Mouse (Mus musculus): ENCODE measurements at regions not wholly inside any gene's neighbourhood (a gene's known extent, or its start where the extent isn't known, plus 50 kb on each side); places are given as distances from the start of the nearest gene placed in this dataset.
"Not testable (repeated sequence)": the region's sequence is repeated elsewhere in the genome, so short reads cannot be mapped to it uniquely, and the experiment has no call there.

DNA sequence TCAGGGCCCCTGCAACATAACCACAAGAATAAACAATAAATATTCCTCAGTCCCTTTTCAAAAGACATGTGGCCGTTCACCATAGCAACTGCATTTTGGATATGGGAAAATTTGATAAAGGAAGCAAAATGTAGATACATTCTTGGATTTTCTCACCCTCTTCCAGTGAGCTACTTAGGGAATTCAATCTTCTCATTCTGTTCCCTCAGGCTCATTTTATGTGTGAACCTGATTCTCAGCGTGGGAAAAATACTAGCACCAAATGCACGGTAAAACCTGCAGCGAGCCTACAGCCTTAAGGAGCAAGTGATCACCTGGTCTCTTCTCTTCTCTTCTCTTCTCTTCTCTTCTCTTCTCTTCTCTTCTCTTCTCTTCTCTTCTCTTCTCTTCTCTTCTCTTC lies 322.5 kb upstream of the Cwc22 start:
- WGBS, result 86% methylated on average over 4 of the region's 4 CpGs
- H3K9me3 ChIP-seq (ENCODE audit: control insufficient read depth, low read length), result no peaks in the 10 kb centered on the region
- H3K4me3 ChIP-seq (replicated peaks; ENCODE audit: low read depth, low read length), result no peak overlapping the region
- H3K4me2 ChIP-seq (ENCODE audit: low read length), result no peak overlapping the region
- no peaks in the 10 kb centered on the region for H3K27me3 ChIP-seq (ENCODE audit: control insufficient read depth, insufficient read depth, low read length)
- no peak overlapping the region for H3K27ac ChIP-seq (replicated peaks; ENCODE audit: low read depth, low read length)
- H3K9ac ChIP-seq (replicated peaks; ENCODE audit: low read length), result no peak overlapping the region
- no peaks in the 10 kb centered on the region for H3K4me1 ChIP-seq (ENCODE audit: control insufficient read depth, insufficient read depth, low read length)
- no peak for ATAC-seq (ENCODE audit: low FRiP score, low TSS enrichment)
- H3K36me3 ChIP-seq (ENCODE audit: control insufficient read depth, insufficient read depth, low read length), result no peaks in the 10 kb centered on the region
- no peak for DNase-seq

DNA sequence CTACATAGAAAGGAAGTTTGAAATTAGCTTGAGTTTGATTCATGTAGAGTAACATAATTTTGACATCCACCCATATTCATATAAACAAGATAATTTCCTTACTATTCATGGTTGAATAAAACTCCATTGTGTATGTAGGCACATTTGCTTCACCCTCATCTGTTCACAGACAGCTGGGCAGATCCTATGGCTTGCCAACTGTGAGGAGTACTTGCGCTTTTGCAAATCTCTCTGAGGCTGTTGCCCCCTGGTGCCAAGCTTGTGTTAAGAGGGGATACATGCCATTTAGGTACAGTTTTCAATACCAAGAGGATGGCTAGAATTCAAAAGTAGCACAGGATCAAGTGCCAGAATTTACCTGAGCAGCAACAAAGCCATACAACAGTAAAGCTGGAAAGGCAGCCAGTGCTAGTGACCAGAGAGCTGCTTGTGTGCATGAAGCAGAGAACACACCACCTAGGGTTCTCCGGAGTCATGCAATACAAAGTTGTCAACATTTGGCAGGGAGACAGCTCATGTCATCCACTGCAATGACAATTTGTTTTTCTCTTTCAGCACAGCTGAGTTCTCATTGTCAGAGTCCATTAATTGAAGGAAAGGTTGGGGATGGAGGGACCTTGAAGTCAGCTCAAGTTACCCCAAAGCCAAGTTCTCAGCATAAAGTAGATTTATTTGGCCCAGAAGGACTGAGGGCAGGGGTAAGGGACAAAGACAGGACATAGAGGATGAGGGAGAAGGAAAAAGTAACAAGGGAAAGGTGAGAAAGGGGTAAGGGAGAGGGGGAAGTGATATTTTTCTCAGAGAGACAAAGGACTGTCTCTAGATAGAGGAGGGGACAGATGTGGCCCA lies 321.6 kb upstream of the Cwc22 start:
- H3K4me1 ChIP-seq (ENCODE audit: control insufficient read depth, insufficient read depth, low read length), result no peaks in the 10 kb centered on the region
- no peaks in the 10 kb centered on the region for H3K36me3 ChIP-seq (ENCODE audit: control insufficient read depth, insufficient read depth, low read length)
- no peaks in the 10 kb centered on the region for H3K27me3 ChIP-seq (ENCODE audit: control insufficient read depth, insufficient read depth, low read length)
- H3K4me2 ChIP-seq (ENCODE audit: low read length), result no peak overlapping the region
- no peak overlapping the region for H3K4me3 ChIP-seq (replicated peaks; ENCODE audit: low read depth, low read length)
- ATAC-seq (ENCODE audit: low FRiP score, low TSS enrichment) (no peak), DNase-seq (no peak)
- no peak overlapping the region for H3K27ac ChIP-seq (replicated peaks; ENCODE audit: low read depth, low read length)
- no peak overlapping the region for H3K9ac ChIP-seq (replicated peaks; ENCODE audit: low read length)
- WGBS, result 90% methylated on average over 2 of the region's 2 CpGs
- H3K9me3 ChIP-seq (ENCODE audit: control insufficient read depth, low read length), result no peaks in the 10 kb centered on the region

DNA sequence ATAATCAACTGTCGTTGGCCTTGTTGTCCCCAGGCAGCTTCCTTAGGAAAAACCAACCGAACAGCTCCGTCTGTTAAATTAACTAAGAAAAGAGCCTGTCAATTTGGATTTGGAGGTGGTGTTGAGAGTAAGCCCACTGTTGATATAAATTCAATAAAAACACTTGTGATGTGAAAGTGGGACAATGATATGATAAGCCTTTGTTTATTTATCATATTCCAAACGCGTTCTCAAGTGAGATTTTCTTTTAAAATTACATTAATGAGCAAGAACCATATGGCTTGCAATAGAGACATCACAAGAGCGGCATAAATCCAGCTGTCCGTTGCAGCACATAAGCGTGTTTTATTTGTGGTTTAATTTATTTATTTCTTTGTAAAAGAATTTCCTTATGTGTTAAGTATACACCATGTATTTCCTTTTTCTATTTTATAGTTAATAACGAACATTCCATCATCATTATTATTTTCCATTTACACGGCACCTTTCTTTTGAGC lies 307.5 kb upstream of the Cwc22 start:
- H3K4me1 ChIP-seq (ENCODE audit: control insufficient read depth, insufficient read depth, low read length), result no peaks in the 10 kb centered on the region
- no peaks in the 10 kb centered on the region for H3K9me3 ChIP-seq (ENCODE audit: control insufficient read depth, low read length)
- H3K36me3 ChIP-seq (ENCODE audit: control insufficient read depth, insufficient read depth, low read length), result no peaks in the 10 kb centered on the region
- no peak overlapping the region for H3K27ac ChIP-seq (replicated peaks; ENCODE audit: low read depth, low read length)
- ATAC-seq (ENCODE audit: low FRiP score, low TSS enrichment), result no peak
- no peak overlapping the region for H3K4me2 ChIP-seq (ENCODE audit: low read length)
- H3K27me3 ChIP-seq (ENCODE audit: control insufficient read depth, insufficient read depth, low read length), result no peaks in the 10 kb centered on the region
- no peak overlapping the region for H3K9ac ChIP-seq (replicated peaks; ENCODE audit: low read length)
- no peak overlapping the region for H3K4me3 ChIP-seq (replicated peaks; ENCODE audit: low read depth, low read length)
- DNase-seq, result no peak
- WGBS, result 71% methylated on average over 10 of the region's 10 CpGs

DNA sequence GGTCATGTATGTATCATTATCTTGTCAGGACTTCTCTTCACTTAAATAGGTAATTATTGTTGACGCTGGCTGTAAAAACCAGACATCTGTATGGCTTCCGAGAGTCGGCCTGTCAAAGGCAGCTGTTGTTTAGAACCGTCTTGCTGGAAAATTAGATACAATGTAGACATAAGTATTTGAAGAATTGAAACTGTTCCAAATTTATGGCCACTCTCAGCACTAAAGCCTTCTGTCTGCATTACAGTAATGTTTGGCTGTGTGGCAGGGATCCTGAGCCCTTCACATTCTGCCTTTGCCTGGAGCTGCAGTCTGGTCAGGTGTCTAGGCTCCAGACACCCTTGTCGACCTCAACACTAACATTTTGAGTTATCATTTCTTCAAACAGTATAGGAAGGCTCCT lies 300.2 kb upstream of the Cwc22 start:
- ATAC-seq (ENCODE audit: low FRiP score, low TSS enrichment) (no peak), DNase-seq (no peak)
- no peaks in the 10 kb centered on the region for H3K36me3 ChIP-seq (ENCODE audit: control insufficient read depth, insufficient read depth, low read length)
- no peaks in the 10 kb centered on the region for H3K27me3 ChIP-seq (ENCODE audit: control insufficient read depth, insufficient read depth, low read length)
- no peaks in the 10 kb centered on the region for H3K4me1 ChIP-seq (ENCODE audit: control insufficient read depth, insufficient read depth, low read length)
- H3K9ac ChIP-seq (replicated peaks; ENCODE audit: low read length), result no peak overlapping the region
- WGBS, result 83% methylated on average over 5 of the region's 5 CpGs
- H3K9me3 ChIP-seq (ENCODE audit: control insufficient read depth, low read length), result no peaks in the 10 kb centered on the region
- H3K4me2 ChIP-seq (ENCODE audit: low read length), result no peak overlapping the region
- no peak overlapping the region for H3K4me3 ChIP-seq (replicated peaks; ENCODE audit: low read depth, low read length)
- H3K27ac ChIP-seq (replicated peaks; ENCODE audit: low read depth, low read length), result no peak overlapping the region

DNA sequence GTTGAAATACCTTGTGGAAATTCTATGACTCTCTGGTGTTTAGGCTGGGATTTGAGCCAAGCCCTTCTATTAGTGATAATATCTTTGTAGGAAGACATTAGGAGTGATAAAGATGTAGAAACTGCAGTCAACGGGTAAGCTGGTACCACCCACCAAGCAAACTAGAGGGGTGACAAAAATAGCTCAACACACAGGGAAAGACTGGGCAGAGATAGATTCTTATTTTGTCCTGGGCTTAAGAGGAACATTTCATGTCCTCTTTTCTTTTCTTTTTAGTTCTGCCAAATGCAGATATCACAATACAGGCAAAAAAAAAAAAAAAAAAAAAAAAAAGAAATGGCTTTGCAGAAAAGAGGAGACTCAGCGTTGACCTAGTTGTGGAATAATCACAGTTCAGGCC lies 294.1 kb upstream of the Cwc22 start:
- Histone ChIP-seq H3K36me3 (ENCODE audit: control insufficient read depth, insufficient read depth, low read length) (no peaks in the 10 kb centered on the region), H3K9ac (replicated peaks; ENCODE audit: low read length) (no peak overlapping the region), H3K4me1 (ENCODE audit: control insufficient read depth, insufficient read depth, low read length) (no peaks in the 10 kb centered on the region), H3K27ac (replicated peaks; ENCODE audit: low read depth, low read length) (no peak overlapping the region), H3K4me2 (ENCODE audit: low read length) (no peak overlapping the region), H3K9me3 (ENCODE audit: control insufficient read depth, low read length) (no peaks in the 10 kb centered on the region), H3K4me3 (replicated peaks; ENCODE audit: low read depth, low read length) (no peak overlapping the region), H3K27me3 (ENCODE audit: control insufficient read depth, insufficient read depth, low read length) (no peaks in the 10 kb centered on the region)
- DNase-seq (no peak), ATAC-seq (ENCODE audit: low FRiP score, low TSS enrichment) (no peak)
- 70% methylated on average over 2 of the region's 2 CpGs for whole genome bisulfite sequencing

DNA sequence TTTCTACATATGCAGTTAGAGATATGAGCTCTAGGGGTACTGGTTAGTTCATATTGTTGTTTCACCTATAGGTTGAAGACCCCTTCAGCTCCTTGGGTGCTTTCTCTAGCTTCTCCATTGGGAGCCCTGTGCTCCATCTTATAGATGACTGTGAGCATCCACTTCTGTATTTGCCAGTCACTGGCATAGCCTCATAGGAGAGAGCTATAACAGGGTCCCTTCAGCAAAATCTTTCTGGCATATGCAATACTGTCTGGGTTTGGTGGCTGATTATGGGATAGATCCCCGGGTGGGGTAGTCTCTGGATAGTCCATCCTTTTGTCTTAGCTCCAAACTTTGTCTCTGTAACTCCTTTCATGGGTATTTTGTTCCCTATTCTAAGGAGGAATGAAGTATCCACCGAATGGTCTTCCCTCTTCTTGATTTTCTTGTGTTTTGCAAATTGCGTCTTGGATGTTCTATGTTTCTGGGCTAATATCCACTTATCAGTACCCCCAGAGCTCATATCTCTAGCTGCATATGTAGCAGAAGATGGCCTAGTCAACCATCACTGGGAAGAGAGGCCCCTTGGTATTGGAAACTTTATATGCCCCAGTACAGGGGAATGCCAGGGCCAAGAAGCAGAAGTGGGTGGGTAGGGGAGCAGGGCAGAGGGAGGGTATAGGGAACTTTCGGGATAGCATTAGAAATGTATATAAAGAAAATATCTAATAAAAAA lies 279.4 kb upstream of the Cwc22 start:
- not testable (repeated sequence) for H3K4me3 ChIP-seq (replicated peaks; ENCODE audit: low read depth, low read length); ATAC-seq (ENCODE audit: low FRiP score, low TSS enrichment); H3K4me2 ChIP-seq (ENCODE audit: low read length); H3K9ac ChIP-seq (replicated peaks; ENCODE audit: low read length); H3K36me3 ChIP-seq (ENCODE audit: control insufficient read depth, insufficient read depth, low read length); H3K27ac ChIP-seq (replicated peaks; ENCODE audit: low read depth, low read length); H3K27me3 ChIP-seq (ENCODE audit: control insufficient read depth, insufficient read depth, low read length); H3K4me1 ChIP-seq (ENCODE audit: control insufficient read depth, insufficient read depth, low read length); H3K9me3 ChIP-seq (ENCODE audit: control insufficient read depth, low read length); DNase-seq
- WGBS, result 89% methylated on average over 4 of the region's 4 CpGs

DNA sequence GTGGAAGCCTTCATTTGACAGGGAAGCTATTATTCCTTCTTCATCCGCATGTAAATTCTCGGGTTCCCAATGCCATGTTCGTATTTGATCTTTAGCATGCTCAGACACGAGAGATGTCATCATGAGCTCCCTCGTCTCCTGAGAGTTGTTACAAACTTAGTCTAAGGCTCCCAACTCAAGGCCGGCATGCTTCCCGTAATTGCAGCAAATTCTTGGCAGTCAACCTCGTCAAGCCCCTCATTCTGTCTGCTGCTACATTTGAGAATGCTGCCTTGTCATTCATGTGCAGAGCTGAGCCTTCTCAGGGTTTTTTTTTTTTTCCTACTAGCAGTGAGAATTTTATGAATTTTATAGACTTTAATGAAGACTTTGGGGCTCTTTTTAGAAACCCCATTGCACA lies 268.3 kb upstream of the Cwc22 start:
- H3K36me3 ChIP-seq (ENCODE audit: control insufficient read depth, insufficient read depth, low read length), result no peaks in the 10 kb centered on the region
- WGBS, result 74% methylated on average over 8 of the region's 8 CpGs
- no peak overlapping the region for H3K27ac ChIP-seq (replicated peaks; ENCODE audit: low read depth, low read length)
- no peak overlapping the region for H3K9ac ChIP-seq (replicated peaks; ENCODE audit: low read length)
- DNase-seq (no peak), ATAC-seq (ENCODE audit: low FRiP score, low TSS enrichment) (no peak)
- no peaks in the 10 kb centered on the region for H3K27me3 ChIP-seq (ENCODE audit: control insufficient read depth, insufficient read depth, low read length)
- no peaks in the 10 kb centered on the region for H3K4me1 ChIP-seq (ENCODE audit: control insufficient read depth, insufficient read depth, low read length)
- no peak overlapping the region for H3K4me3 ChIP-seq (replicated peaks; ENCODE audit: low read depth, low read length)
- H3K4me2 ChIP-seq (ENCODE audit: low read length), result no peak overlapping the region
- no peaks in the 10 kb centered on the region for H3K9me3 ChIP-seq (ENCODE audit: control insufficient read depth, low read length)

DNA sequence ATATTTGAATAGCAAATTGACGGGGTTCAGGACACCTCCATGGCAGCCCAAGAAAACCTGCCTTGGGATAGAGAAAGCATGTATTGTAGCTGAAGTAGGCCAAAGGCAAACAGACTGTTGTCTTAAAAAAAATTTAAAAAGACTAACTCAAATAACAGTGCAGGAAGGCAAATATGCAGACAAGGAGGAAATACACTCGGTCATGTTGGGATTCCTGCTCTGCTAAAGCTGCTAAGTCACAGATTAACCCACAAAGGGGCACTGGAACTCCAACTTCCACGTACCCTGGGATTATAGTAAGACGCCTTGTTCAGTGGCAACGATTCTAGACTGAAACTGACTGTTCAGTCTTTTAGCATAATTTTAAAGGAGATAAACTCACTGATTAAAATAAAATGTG lies 258.9 kb upstream of the Cwc22 start:
- Histone ChIP-seq H3K36me3 (ENCODE audit: control insufficient read depth, insufficient read depth, low read length) (no peaks in the 10 kb centered on the region), H3K4me1 (ENCODE audit: control insufficient read depth, insufficient read depth, low read length) (no peaks in the 10 kb centered on the region), H3K4me3 (replicated peaks; ENCODE audit: low read depth, low read length) (no peak overlapping the region), H3K9me3 (ENCODE audit: control insufficient read depth, low read length) (no peaks in the 10 kb centered on the region), H3K9ac (replicated peaks; ENCODE audit: low read length) (no peak overlapping the region), H3K27ac (replicated peaks; ENCODE audit: low read depth, low read length) (no peak overlapping the region), H3K27me3 (ENCODE audit: control insufficient read depth, insufficient read depth, low read length) (no peaks in the 10 kb centered on the region), H3K4me2 (ENCODE audit: low read length) (no peak overlapping the region)
- ATAC-seq (ENCODE audit: low FRiP score, low TSS enrichment), result no peak
- WGBS, result 78% methylated on average over 5 of the region's 5 CpGs
- no peak for DNase-seq

DNA sequence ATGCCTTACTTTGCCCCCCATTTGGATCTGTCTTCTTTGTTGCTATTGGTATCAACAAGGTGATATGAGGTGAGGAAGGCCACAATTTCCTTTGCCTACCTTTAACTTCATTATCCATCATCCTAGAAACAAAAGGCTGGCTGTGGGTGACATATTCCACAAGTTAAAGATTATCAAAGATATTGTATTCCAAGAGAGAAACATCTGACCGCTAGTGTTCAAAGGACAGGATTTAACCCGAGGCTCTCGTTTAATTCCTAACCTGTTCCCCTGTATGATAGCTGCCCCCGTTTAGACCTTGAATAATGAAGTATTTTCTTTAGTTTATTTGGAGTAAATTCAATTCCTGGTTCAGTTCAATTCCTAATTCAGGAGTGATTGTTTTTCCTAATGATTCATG lies 249.8 kb upstream of the Cwc22 start:
- no peak for DNase-seq
- Histone ChIP-seq H3K4me1 (ENCODE audit: control insufficient read depth, insufficient read depth, low read length) (no peaks in the 10 kb centered on the region), H3K27ac (replicated peaks; ENCODE audit: low read depth, low read length) (no peak overlapping the region), H3K4me2 (ENCODE audit: low read length) (no peak overlapping the region), H3K36me3 (ENCODE audit: control insufficient read depth, insufficient read depth, low read length) (no peaks in the 10 kb centered on the region), H3K4me3 (replicated peaks; ENCODE audit: low read depth, low read length) (no peak overlapping the region), H3K27me3 (ENCODE audit: control insufficient read depth, insufficient read depth, low read length) (no peaks in the 10 kb centered on the region), H3K9me3 (ENCODE audit: control insufficient read depth, low read length) (no peaks in the 10 kb centered on the region), H3K9ac (replicated peaks; ENCODE audit: low read length) (no peak overlapping the region)
- WGBS, result 90% methylated on average over 4 of the region's 4 CpGs
- no peak for ATAC-seq (ENCODE audit: low FRiP score, low TSS enrichment)
